Mouse (Mus musculus): ENCODE results near the gene Clec16a.
A peak's percentile ranks its signal among the peaks of the same experiment; 100 is the strongest.

Gene Clec16a

DNA sequence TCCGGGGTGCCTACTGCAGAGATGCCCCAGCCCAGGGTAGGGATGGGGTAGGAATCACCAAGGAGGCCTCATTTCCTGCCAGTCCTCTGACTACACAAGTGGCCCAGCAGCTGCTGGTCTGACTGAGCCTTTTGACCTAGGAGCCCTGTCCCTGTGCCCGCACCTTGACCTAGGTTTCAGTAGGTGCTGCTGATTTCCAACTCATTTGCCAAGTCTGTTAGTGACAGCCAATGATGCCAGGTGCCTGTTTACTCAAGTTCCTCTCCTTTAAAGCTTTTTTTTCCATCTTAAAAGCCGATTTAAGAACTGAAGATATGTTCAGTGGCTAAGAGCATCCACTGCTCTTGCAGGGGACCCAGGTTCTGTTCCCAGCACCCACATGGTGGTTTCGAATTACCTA lies 11.4 kb upstream of the Clec16a start:
- DNase-seq (ENCODE audit: inconsistent age in 2 of 2, low spot score in 1 of 2) = no peak

DNA sequence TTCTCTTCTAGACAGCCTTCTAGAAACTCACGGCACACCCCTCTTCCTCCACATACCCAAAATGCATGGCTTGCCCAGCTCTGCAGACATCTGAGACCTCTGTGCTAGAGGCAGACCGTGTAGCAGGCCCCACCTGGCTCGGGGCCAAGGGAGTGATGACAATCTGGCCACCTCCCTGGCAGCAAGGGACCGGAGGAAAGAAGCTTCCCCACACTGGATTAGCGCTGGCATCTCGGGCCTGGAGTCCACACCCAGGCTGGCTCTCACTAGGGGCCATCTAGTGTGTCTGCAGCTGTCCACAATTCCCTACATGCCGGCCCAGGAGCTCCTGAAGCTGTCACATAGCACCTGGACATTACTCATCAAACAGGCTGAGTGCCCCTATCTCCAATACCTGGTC lies 10.6 kb upstream of the Clec16a start:
- DNase-seq (ENCODE audit: inconsistent age in 2 of 2, low spot score in 1 of 2) = peak in 1 of 2 experiments; percentile 35

- DNase-seq (ENCODE audit: inconsistent age in 2 of 2, low spot score in 1 of 2) = no peak
Measured at GRCm38 (mm10) chr16:10536323-10536722, 8.8 kb upstream of the Clec16a start.

- DNase-seq (ENCODE audit: inconsistent age in 2 of 2, low spot score in 1 of 2) = peak in 1 of 2 experiments; percentile 48
Measured at GRCm38 (mm10) chr16:10536961-10537360, 8.2 kb upstream of the Clec16a start.

- DNase-seq (ENCODE audit: inconsistent age in 2 of 2, low spot score in 1 of 2) = peak in 1 of 2 experiments; percentile 35
Measured at GRCm38 (mm10) chr16:10540763-10541597, 4.2 kb upstream of the Clec16a start.

- peak in 1 of 2 experiments; percentile 69 for DNase-seq (ENCODE audit: inconsistent age in 2 of 2, low spot score in 1 of 2)
Measured at GRCm38 (mm10) chr16:10541598-10541930, 3.6 kb upstream of the Clec16a start.

DNA sequence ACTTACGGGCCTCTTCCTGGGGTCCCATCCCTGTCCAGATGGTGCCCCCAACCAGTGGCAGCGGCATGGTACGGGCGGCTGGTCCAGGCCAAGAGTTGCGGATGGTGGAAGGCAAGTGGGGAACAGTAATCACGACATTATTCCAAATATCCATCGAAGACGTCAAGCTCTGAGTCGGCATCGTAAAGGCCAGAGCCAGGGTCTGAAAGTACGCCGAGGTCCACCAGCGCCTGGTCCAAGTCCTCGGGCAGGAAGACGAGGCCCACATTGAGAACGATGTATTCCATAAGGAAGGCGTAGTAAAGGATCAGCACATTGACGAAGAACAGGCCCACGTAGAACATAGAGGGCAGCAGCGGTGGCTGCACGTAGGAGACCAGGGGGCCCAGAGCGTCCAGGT lies 2.9 kb upstream of the Clec16a start:
- peak in 1 of 2 experiments; percentile 78 for DNase-seq (ENCODE audit: inconsistent age in 2 of 2, low spot score in 1 of 2)

DNA sequence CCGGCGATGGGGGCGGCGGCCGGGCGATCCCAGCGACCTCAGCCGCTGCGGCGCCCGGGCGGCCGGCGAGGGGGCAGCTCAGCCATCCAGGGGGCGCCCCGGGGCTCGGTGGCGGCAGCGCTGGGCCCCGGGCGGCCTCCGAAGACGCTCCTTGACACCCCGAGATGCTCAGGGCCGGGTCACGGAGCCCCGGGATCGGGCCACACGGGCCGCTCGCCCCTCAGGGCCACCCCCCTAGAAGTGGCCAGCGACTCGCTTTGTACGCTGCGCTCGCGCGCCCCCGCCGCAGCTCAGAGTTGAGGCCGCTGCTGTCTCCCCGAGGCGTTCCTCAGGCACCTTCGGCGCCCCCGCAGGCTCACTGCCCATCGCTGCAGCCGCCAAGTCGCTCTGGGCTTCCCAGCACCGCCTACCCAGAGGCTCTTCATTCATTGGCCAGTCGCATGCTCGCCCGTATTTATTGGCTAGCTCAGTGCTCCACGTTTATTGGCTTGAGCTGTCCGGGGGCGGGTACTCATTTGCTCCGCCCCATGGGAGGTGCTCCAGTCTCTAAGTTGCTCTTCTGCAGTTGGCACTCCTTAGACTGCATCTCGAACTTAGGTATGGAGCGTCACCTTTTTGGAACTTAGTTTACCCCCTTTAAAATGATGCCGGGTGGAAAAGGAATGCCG lies 2.3 kb upstream of the Clec16a start, which contains the start of gene Dexi:
Dexi (minus strand) TSS at position 357 of the 668 bp plus-strand sequence.
- DNase-seq (ENCODE audit: inconsistent age in 2 of 2, low spot score in 1 of 2) = peak; percentile 97 to 98

- peak in 1 of 2 experiments; percentile 43 for DNase-seq (ENCODE audit: inconsistent age in 2 of 2, low spot score in 1 of 2)
Measured at GRCm38 (mm10) chr16:10546865-10547264, 1.7 kb downstream of the Clec16a start.

DNA sequence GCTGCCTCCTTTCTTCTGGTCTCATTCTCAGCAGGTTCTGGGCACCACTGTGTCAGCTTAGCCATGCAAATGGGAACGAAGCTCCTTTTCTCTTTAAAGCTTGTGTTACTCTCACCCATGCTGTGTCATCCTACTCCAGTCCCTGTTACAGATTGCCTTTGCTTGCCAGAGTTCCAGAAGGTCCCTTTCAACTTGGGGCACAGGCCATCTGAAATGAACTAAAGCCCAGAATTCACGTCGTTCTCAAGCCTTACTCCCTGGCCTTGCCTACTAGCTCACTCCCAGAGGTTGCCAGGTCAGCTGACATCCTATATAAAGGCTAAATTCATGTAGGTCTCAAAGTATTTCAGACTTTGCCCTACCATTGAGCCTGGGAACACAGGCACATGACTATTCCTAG lies 3.8 kb downstream of the Clec16a start:
- peak in 1 of 2 experiments; percentile 26 for DNase-seq (ENCODE audit: inconsistent age in 2 of 2, low spot score in 1 of 2)

- no peak for DNase-seq (ENCODE audit: inconsistent age in 2 of 2, low spot score in 1 of 2)
Measured at GRCm38 (mm10) chr16:10549600-10549999, 4.5 kb downstream of the Clec16a start.

- DNase-seq (ENCODE audit: inconsistent age in 2 of 2, low spot score in 1 of 2) = no peak
Measured at GRCm38 (mm10) chr16:10551592-10551991, 6.5 kb downstream of the Clec16a start.

GRCm38 (mm10) chr16:10553858-10554257 lies 8.7 kb downstream of the Clec16a start:
- no peak for DNase-seq (ENCODE audit: inconsistent age in 2 of 2, low spot score in 1 of 2)

DNA sequence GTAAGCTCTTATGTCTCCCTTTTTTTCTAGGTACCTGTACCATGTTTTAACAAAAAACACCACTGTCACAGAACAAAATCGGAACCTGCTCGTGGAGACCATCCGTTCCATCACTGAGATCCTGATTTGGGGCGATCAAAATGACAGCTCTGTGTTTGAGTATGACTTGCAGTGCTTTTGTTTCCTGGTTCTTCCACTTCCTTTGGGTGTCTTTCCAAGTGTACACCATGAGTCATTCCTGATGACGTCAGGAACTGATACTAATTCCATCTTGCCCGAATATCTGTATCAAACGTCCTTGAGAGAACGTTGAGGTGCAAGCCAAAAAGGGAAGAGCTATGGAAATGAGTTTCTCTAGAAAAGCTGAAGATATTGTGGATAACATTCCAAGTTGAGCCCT lies 14.9 kb downstream of the Clec16a start:
- DNase-seq (ENCODE audit: inconsistent age in 2 of 2, low spot score in 1 of 2) = peak; percentile 61 to 87

DNA sequence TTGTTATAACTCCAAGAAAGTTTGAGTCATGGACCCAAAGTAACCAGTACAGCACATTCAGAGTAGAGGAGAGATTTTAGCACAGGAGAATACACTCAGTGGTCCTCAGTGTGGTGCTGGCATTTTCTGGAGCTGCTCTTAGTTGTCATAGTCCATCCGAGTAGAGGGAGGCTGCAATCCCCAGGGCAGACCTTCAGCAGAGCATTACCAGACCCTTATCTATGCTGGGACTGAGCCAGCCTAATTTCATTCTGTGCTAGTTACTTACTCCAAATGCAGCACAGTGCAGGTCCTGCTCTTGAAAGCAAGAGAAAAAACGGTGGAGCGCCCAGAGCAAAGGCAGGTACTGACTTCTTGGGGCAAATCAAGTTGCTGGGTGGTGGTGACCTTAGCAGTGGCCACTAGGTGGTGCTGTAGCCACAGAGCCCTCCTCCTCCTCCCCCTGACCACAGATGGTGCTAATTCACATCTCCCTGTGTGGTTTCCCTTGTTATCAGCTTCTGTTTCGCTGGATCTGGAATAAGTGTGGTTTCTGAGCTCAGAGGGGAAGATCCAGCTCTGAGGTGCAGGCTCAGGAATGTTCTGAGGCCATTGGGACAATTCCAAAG lies 20.2 kb downstream of the Clec16a start:
- peak; percentile 74 to 91 for DNase-seq (ENCODE audit: inconsistent age in 2 of 2, low spot score in 1 of 2)

GRCm38 (mm10) chr16:10567153-10567552 lies 22.0 kb downstream of the Clec16a start:
- DNase-seq (ENCODE audit: inconsistent age in 2 of 2, low spot score in 1 of 2) = peak in 1 of 2 experiments; percentile 2

DNA sequence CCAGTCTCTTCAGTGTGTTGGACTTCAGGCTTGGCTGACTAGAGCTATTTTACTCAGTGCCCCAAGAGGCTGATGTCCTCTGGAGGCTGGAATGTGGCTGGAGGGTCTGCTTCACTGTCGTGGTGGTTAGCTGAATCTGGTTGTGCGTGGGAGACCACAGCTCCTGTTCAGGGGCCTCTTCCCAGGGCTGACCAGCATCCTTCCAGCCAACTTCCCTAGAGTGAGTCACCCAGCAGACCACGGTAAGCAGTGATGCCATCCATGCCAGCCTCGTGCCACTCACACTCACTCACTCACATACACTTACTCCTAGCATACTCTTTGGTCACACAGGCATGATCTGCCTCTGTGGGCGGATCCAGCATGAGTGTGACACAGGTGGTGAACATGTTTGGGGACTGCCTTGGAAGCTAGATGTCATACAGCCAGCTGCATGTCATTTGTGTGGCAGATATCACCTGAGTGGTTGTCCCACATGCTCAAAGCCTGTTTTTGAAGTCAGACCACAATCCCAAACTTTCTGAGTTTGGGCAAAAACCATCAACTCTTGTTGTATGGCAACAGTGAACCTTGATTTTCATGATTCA lies 24.8 kb downstream of the Clec16a start:
- DNase-seq (ENCODE audit: inconsistent age in 2 of 2, low spot score in 1 of 2) = peak in 1 of 2 experiments; percentile 46

DNA sequence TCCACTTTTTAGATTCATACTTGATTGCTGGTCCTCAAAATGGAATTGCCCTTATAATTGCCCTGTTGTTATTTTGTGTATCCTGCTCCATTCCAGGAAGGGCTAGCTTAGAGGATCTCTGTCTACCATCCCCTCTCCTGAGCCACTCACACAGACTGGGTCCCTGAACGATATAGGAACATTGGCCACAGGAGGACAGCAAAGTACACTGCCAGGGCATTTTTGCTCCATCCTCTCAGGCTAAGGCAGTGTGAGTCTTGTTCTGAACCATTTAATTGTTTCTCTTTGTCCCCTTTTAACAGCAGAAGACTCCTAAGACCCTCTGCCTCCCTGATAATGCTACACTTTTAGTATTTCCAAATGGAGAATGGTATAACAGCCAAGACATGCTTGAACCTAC lies 25.6 kb downstream of the Clec16a start:
- peak; percentile 60 to 86 for DNase-seq (ENCODE audit: inconsistent age in 2 of 2, low spot score in 1 of 2)

GRCm38 (mm10) chr16:10571820-10572219 lies 26.7 kb downstream of the Clec16a start:
- DNase-seq (ENCODE audit: inconsistent age in 2 of 2, low spot score in 1 of 2) = peak in 1 of 2 experiments; percentile 59

- DNase-seq (ENCODE audit: inconsistent age in 2 of 2, low spot score in 1 of 2) = peak in 1 of 2 experiments; percentile 35
Measured at GRCm38 (mm10) chr16:10574936-10575335, 29.8 kb downstream of the Clec16a start.

DNA sequence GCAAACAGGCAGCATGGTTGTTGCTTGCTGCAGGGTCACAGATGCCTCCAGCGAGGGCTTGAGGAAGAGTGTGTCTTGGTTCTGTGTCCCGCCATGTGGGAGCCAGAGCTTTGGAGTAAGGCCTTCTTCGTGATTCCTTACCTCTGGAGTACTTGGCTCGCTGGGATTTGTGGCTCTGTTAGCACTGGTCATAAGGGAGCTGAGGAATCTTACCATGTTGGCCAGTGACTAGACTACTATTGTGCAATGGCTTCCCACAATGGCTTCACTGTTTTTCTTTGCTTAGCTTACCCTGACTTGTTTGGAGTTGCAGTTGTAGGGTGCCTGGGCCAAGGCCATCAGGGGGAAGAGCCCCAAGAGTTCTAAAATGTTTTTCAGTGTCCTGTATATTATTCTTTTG lies 30.8 kb downstream of the Clec16a start:
- DNase-seq (ENCODE audit: inconsistent age in 2 of 2, low spot score in 1 of 2) = peak in 1 of 2 experiments; percentile 53

Measured in adrenal gland, adult (tissue).